Mouse (Mus musculus): Measurements from ENCODE around the gene Scrn3.

- TF ChIP-seq POLR2A (IDR thresholded peaks at IDR 0.05; ENCODE audit: extremely low read depth, insufficient read depth, low read length), result no peak
- TF ChIP-seq CTCF (IDR thresholded peaks at IDR 0.05; ENCODE audit: low read depth, low read length), result no peak
Measured at GRCm38 (mm10) chr2:73277021-73277708, 35.2 kb upstream of the Scrn3 start.

Data from liver, adult 2 months (tissue).